Mouse (Mus musculus): ENCODE measurements around the gene Cdkn2d.

GRCm38 (mm10) chr9:21283994-21284393, 7.2 kb downstream of the Cdkn2d start:
- TF ChIP-seq POLR2A (IDR thresholded peaks at IDR 0.05; ENCODE audit: control insufficient read depth, low read depth, low read length) (no peak), CTCF (IDR thresholded peaks at IDR 0.05; ENCODE audit: control insufficient read depth, insufficient read depth, insufficient replicate concordance, low read depth, low read length) (no peak)

Data from testis, adult 2 months (tissue).